Mouse (Mus musculus) ES-E14 (cell line): ENCODE data around the gene Cidec. TPM values are rescaled to one million over a fixed set of nuclear protein-coding genes. Genes with fewer than 3 reads are reported as not detected.

Experiments used
- DNase-seq: peaks from one replicate; pipeline ENCODE4 v3.0.0-alpha.2; 2013; ENCODE audit warnings: low read depth, low spot score
- H3K27ac ChIP-seq: 2 replicates; pipeline ENCODE4 v1.5.1; 2012; ENCODE audit warnings: low read depth, mild to moderate bottlenecking, low read length, moderate library complexity, mixed read lengths; ENCODE audit not compliant: poor library complexity, insufficient read depth, severe bottlenecking
- H3K36me3 ChIP-seq: 2 replicates; pipeline ENCODE4 v1.6.1; 2012; ENCODE audit warnings: mild to moderate bottlenecking, low read length, moderate library complexity, mixed read lengths; ENCODE audit not compliant: control insufficient read depth, poor library complexity, insufficient read depth, severe bottlenecking
- H3K4me1 ChIP-seq, 2 experiments: fragments of 150-350 bp in 1 of 2; sonication (generic) in 1 of 2; 2 replicates each; pipeline ENCODE4 v1.6.1; 2012; ENCODE audit warnings: low read length in 2 of 2, mild to moderate bottlenecking in 1 of 2, mixed read lengths in 1 of 2; ENCODE audit not compliant: control insufficient read depth in 2 of 2, insufficient read depth in 2 of 2, poor library complexity in 1 of 2
- H3K4me3 ChIP-seq, 2 experiments: fragments of 150-350 bp in 1 of 2; sonication (generic) in 1 of 2; 2 replicates each; pipeline ENCODE4 v1.5.1; 2012; ENCODE audit warnings: low read length in 2 of 2, low read depth in 1 of 2, mild to moderate bottlenecking in 1 of 2, mixed read lengths in 1 of 2; ENCODE audit not compliant: insufficient read depth in 1 of 2, poor library complexity in 1 of 2, severe bottlenecking in 1 of 2
- H3K9ac ChIP-seq: 2 replicates; pipeline ENCODE4 v1.6.1; 2012; ENCODE audit warnings: low read depth, mild to moderate bottlenecking, low read length, mixed read lengths; ENCODE audit not compliant: poor library complexity, insufficient read depth, severe bottlenecking
- H3K9me3 ChIP-seq: fragments of 150-350 bp; sonication (generic); 2 replicates; pipeline ENCODE4 v1.6.1; 2012; ENCODE audit warnings: low read depth, mild to moderate bottlenecking, low read length; ENCODE audit not compliant: control insufficient read depth, insufficient read depth
- CHD2 ChIP-seq: IDR thresholded peaks from 2 replicates; pipeline ENCODE4 v1.6.1; 2014; ENCODE audit warnings: mild to moderate bottlenecking, low read depth, low read length, inconsistent platforms
- HCFC1 ChIP-seq: IDR thresholded peaks from 2 replicates; pipeline ENCODE4 v1.6.1; 2012; ENCODE audit warnings: low read length, inconsistent platforms, borderline replicate concordance; ENCODE audit not compliant: insufficient read depth
- MAFK ChIP-seq: IDR thresholded peaks from 2 replicates; pipeline ENCODE4 v1.6.1; 2014; ENCODE audit warnings: mild to moderate bottlenecking, low read depth, low read length, inconsistent platforms; ENCODE audit not compliant: insufficient read depth
- ZC3H11A ChIP-seq: IDR thresholded peaks from 2 replicates; pipeline ENCODE4 v1.6.1; 2012; ENCODE audit warnings: low read depth, mild to moderate bottlenecking, inconsistent platforms, low read length, borderline replicate concordance
- ZNF384 ChIP-seq: IDR thresholded peaks from 2 replicates; pipeline ENCODE4 v1.6.1; 2012; ENCODE audit warnings: low read depth, low read length, inconsistent platforms
- in situ Hi-C, 2 experiments: fragments of 600-800 bp; cut with MboI; formaldehyde crosslinking; loops; one replicate each; pipeline ENCODE4 v1.15.1; 2025; ENCODE audit warnings: low sequenced_read_pairs in 2 of 2, inconsistent platforms in 1 of 2; ENCODE audit not compliant: unreplicated experiment in 2 of 2
- total RNA-seq: library from RNA; depleted of rRNA; stranded (reverse); fragments of 300-350 nt; gene quantifications from 2 replicates; pipeline ENCODE4 v1.2.3, GENCODE M21; 2012

The Cidec gene
- total RNA-seq, 1 experiment: 0.45 TPM

- H3K27ac ChIP-seq: no peak overlapping the region
- TF ChIP-seq CHD2: no peak
- no peak for TF ChIP-seq HCFC1
- TF ChIP-seq ZNF384: no peak
- no peak overlapping the region for H3K9ac ChIP-seq
- H3K9me3 ChIP-seq: no peaks in the 10 kb centered on the region
- H3K4me3 ChIP-seq: no peak overlapping the region
- DNase-seq: no peak
- in situ Hi-C loops: no loop called here
- H3K4me1 ChIP-seq: peaks cover 2 to 4% of the 10 kb centered on the region in 2 experiments; a peak in 2 of 4 replicates
- peaks cover 70% of the 10 kb centered on the region for H3K36me3 ChIP-seq
These were observed 50.3 kb downstream of the Cidec start for GRCm38 (mm10) chr6:113385160-113385714.

GRCm38 (mm10) chr6:113384351-113384927 is 51.1 kb downstream of the Cidec start:
- Histone ChIP-seq H3K36me3 (peaks cover 66% of the 10 kb centered on the region), H3K4me1 (peaks cover 4 to 5% of the 10 kb centered on the region in 2 experiments; a peak in 3 of 4 replicates), H3K4me3 (no peak overlapping the region), H3K9ac (no peak overlapping the region), H3K9me3 (no peaks in the 10 kb centered on the region), H3K27ac (no peak overlapping the region)
- in situ Hi-C loops: no loop called here
- TF ChIP-seq ZNF384: no peak
- no peak for TF ChIP-seq HCFC1
- no peak for TF ChIP-seq CHD2
- no peak for TF ChIP-seq MAFK
- TF ChIP-seq ZC3H11A: no peak
- DNase-seq: no peak

- Histone ChIP-seq H3K4me3 (no peak overlapping the region), H3K27ac (no peak overlapping the region), H3K9ac (no peak overlapping the region), H3K36me3 (peaks cover 46% of the 10 kb centered on the region), H3K9me3 (no peaks in the 10 kb centered on the region), H3K4me1 (peaks cover 3 to 4% of the 10 kb centered on the region in 2 experiments; a peak in 2 of 4 replicates)
- no peak for DNase-seq
- in situ Hi-C loops: no loop called here
- no peak for TF ChIP-seq CHD2
- no peak for TF ChIP-seq ZNF384
- no peak for TF ChIP-seq ZC3H11A
- TF ChIP-seq HCFC1: no peak
- no peak for TF ChIP-seq MAFK
These were observed 55.1 kb downstream of the Cidec start for GRCm38 (mm10) chr6:113380480-113380879.

GRCm38 (mm10) chr6:113379246-113379645 is 56.3 kb downstream of the Cidec start:
- no peaks in the 10 kb centered on the region for H3K9me3 ChIP-seq
- H3K9ac ChIP-seq: 0 out of 2 replicates have a peak overlapping the region, but pooled peaks have one; percentile 2
- no peak for TF ChIP-seq ZNF384
- in situ Hi-C loops: no loop called here
- peaks cover 3 to 4% of the 10 kb centered on the region in 2 experiments; a peak in 2 of 4 replicates for H3K4me1 ChIP-seq
- H3K36me3 ChIP-seq: peaks cover 41% of the 10 kb centered on the region
- H3K4me3 ChIP-seq: peak overlapping the region; percentile 87 to 90
- no peak for DNase-seq
- no peak overlapping the region for H3K27ac ChIP-seq
